Mouse (Mus musculus) G1E (cell line): ENCODE data around the gene Prkg2.

ENCODE experiments used
- CTCF ChIP-seq: IDR thresholded peaks from 2 replicates; pipeline ENCODE4 v1.5.1; 2012; ENCODE audit warnings: low read depth, low read length, inconsistent platforms, mixed read lengths
- POLR2AphosphoS5 ChIP-seq: IDR thresholded peaks from 2 replicates; pipeline ENCODE4 v1.6.1; 2012; ENCODE audit warnings: low read depth, low read length, inconsistent platforms; ENCODE audit not compliant: insufficient replicate concordance
- TAL1 ChIP-seq: conservative IDR thresholded peaks from 2 replicates; pipeline ENCODE4 v1.6.1; 2012; ENCODE audit warnings: low read depth, low read length, inconsistent platforms, mixed read lengths

DNA sequence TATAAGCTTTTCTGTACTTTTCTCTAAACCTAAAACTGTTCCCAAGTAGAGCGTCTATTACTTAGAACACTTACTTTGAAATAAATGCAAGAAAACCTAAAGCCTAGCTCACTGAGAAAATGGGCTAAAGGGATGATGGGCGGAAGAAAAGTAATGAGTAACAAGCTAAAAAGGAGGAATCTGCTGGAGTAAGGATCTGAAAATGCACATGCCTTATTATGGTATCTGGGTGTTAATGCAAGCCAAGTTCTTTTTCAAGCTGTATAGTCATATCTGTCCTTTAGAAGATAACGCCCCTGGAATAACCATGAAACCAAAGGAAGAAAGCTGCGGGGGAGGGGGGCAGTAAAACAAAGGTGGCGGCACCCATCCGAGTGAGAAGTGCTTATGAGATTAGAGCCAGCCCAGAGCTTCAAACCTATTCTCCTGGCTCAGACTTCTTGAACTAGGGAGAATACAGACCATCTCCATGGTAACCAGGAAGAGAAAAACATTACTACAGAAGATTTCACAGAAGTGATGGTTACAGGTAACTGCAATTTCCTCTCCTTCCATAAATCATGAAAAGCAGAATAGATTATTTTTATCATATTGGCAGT is 5.5 kb downstream of the Prkg2 start:
- TF ChIP-seq CTCF = no peak
- no peak for TF ChIP-seq TAL1
- TF ChIP-seq POLR2AphosphoS5 = no peak
